Comparison of ENCODE assay signal across 8 mouse cellular contexts in genomic region chr11:69913554-69914371, GRCm38 (mm10). TPM values are rescaled to one million over a fixed set of nuclear protein-coding genes. Genes with fewer than 3 reads are reported as not detected.
DNase-seq lines count a peak whose midpoint lies in the region; ATAC-seq and TF ChIP-seq lines count a peak whose summit lies in the region.

Gene Gps2 (plus strand): TSS chr11:69913888.

- no peaks in the 10 kb centered on the region for H3K9me3 ChIP-seq in hindbrain, embryonic 11.5 days (ENCODE audit: control insufficient read depth, low read length)
- H3K9me3 ChIP-seq in lung, postnatal 0 days (ENCODE audit: low read length): no peaks in the 10 kb centered on the region

- in situ Hi-C loops in Patski (cut with MboI; ENCODE audit: low pct_unique_long_range_greater_than_20kb): no loop called here

- WGBS in hindbrain, embryonic 11.5 days: 4% methylated on average over 56 of the region's 61 CpGs
- WGBS in lung, postnatal 0 days: 1% methylated on average over 60 of the region's 61 CpGs

- peak within 1 kb of the TSS; percentile 94 for H3K9ac ChIP-seq in hindbrain, embryonic 11.5 days (ENCODE audit: low read depth, low read length)
- H3K9ac ChIP-seq in lung, postnatal 0 days (replicated peaks; ENCODE audit: low read depth): peak within 1 kb of the TSS; percentile 90

- peak within 1 kb of the TSS; percentile 92 for H3K4me2 ChIP-seq in hindbrain, embryonic 11.5 days (replicated peaks; ENCODE audit: low read depth, low read length)
- peak within 1 kb of the TSS; percentile 98 for H3K4me2 ChIP-seq in lung, postnatal 0 days (replicated peaks; ENCODE audit: low read depth, low read length)

- no peaks in the 10 kb centered on the region for H3K27me3 ChIP-seq in Patski
- no peaks in the 10 kb centered on the region for H3K27me3 ChIP-seq in hindbrain, embryonic 11.5 days (ENCODE audit: control insufficient read depth, insufficient read depth, low read length)
- no peaks in the 10 kb centered on the region for H3K27me3 ChIP-seq in lung, postnatal 0 days (replicated peaks; ENCODE audit: insufficient read depth, low read length)

- peak; percentile 78 for TF ChIP-seq EP300 in lung, postnatal 0 days (IDR thresholded peaks at IDR 0.05)

- ATAC-seq in Patski: peak; percentile 57
- peak; percentile 90 for ATAC-seq in hindbrain, embryonic 11.5 days (ENCODE audit: low FRiP score)
- peak; percentile 87 for ATAC-seq in lung, postnatal 0 days

- TF ChIP-seq CTCF in Patski (IDR thresholded peaks at IDR 0.05): no peak
- TF ChIP-seq CTCF in lung, postnatal 0 days (IDR thresholded peaks at IDR 0.05): no peak

- POLR2A ChIA-PET in Patski (lab: Charles Lee): interaction anchor here (0.7 kb wide), 1 partner anchor 32 kb away, joined by 3 read pairs; no protein-coding TSS in a partner anchor

- peak; percentile 53 for DNase-seq in Patski (ENCODE audit: low read depth, low spot score)
- peak; percentile 96 for DNase-seq in cerebellum, postnatal 10 days
- DNase-seq in frontal cortex, postnatal 10 days (ENCODE audit: low spot score in 2 of 2): peak; percentile 86 to 92
- DNase-seq in hindbrain, embryonic 11.5 days (ENCODE audit: low spot score): peak; percentile 96
- peak; percentile 91 to 92 for DNase-seq in layer of hippocampus, postnatal 10 days (ENCODE audit: low spot score in 2 of 2)
- DNase-seq in lung, postnatal 0 days (ENCODE audit: low spot score): peak; percentile 98
- DNase-seq in ovary, postnatal 14 days (ENCODE audit: low spot score): peak; percentile 89
- peak; percentile 88 to 89 for DNase-seq in thymus, postnatal 10 days (ENCODE audit: low spot score in 2 of 2)

- CTCF ChIA-PET in Patski (lab: Charles Lee): interaction anchor here (1.0 kb wide), 1 partner anchor 24 kb away, joined by 3 read pairs; no protein-coding TSS in a partner anchor

- H3K4me1 ChIP-seq in hindbrain, embryonic 11.5 days (replicated peaks; ENCODE audit: control insufficient read depth, insufficient read depth, low read length): peaks cover 11% of the 10 kb centered on the region
- H3K4me1 ChIP-seq in lung, postnatal 0 days (ENCODE audit: insufficient read depth, low read depth, low read length): peaks cover 10% of the 10 kb centered on the region; the same call in 1 of the 2 replicates

- H3K27ac ChIP-seq in hindbrain, embryonic 11.5 days (ENCODE audit: low read depth, low read length): peak within 1 kb of the TSS; percentile 84
- peak within 1 kb of the TSS; percentile 86 for H3K27ac ChIP-seq in lung, postnatal 0 days (ENCODE audit: low read length)

- peaks cover 35% of the 10 kb centered on the region for H3K36me3 ChIP-seq in hindbrain, embryonic 11.5 days (ENCODE audit: control insufficient read depth, insufficient read depth, low read length)
- peaks cover 55% of the 10 kb centered on the region for H3K36me3 ChIP-seq in lung, postnatal 0 days (ENCODE audit: insufficient read depth, low read length)

- H3K4me3 ChIP-seq in hindbrain, embryonic 11.5 days (ENCODE audit: low read depth, low read length): peak within 1 kb of the TSS; percentile 91
- H3K4me3 ChIP-seq in lung, postnatal 0 days (ENCODE audit: low read depth, low read length): peak within 1 kb of the TSS; percentile 70

RNA-seq across cellular contexts. Expression of gene Gps2, which starts in this region (rescaled TPM):
- polyA plus RNA-seq in Patski (2021): 55.6 TPM
- 84.3 and 89.0 TPM in 2 replicates for polyA plus RNA-seq in hindbrain, embryonic 11.5 days (2014; fragmentation: Nextera tagmentation; extraction: Ambion mirVana)
- total RNA-seq in layer of hippocampus, postnatal 10 days (2021): 10 to 100 TPM; 27.8 to 30.2 TPM
- polyA plus RNA-seq in lung, postnatal 0 days (2015; fragmentation: Nextera tagmentation; extraction: Ambion mirVana): 53.0 and 59.1 TPM in 2 replicates

Comparison
In these comparisons a context has a peak if more than half of its experiments do, and no peak if none do; other contexts are left out.
1. Peak in every context shown above with its lines: DNase-seq, ATAC-seq, H3K4me3 ChIP-seq and H3K27ac ChIP-seq.